Mouse (Mus musculus): Measurements from ENCODE around the gene Bahd1. TPM values are rescaled to one million over a fixed set of nuclear protein-coding genes. Genes with fewer than 3 reads are reported as not detected.
A peak's percentile ranks its signal among the peaks of the same experiment; 100 is the strongest.

Gene Bahd1
- polyA plus RNA-seq, 1 experiment from 2014 or later, result 6.7 TPM

GRCm38 (mm10) chr2:118916436-118916835, 16.3 kb downstream of the Bahd1 start:
- Histone ChIP-seq H3K27ac (replicated peaks) (no peak overlapping the region), H3K9me3 (no peaks in the 10 kb centered on the region), H3K36me3 (peaks cover 41% of the 10 kb centered on the region), H3K4me3 (no peak overlapping the region), H3K27me3 (no peaks in the 10 kb centered on the region), H3K9ac (replicated peaks) (no peak overlapping the region), H3K4me2 (replicated peaks) (no peak overlapping the region), H3K4me1 (peaks cover 28% of the 10 kb centered on the region)
- ATAC-seq (ENCODE audit: low FRiP score, low read depth), result no peak
- WGBS, result 93% methylated on average over 17 of the region's 17 CpGs

GRCm38 (mm10) chr2:118918543-118918942, 18.4 kb downstream of the Bahd1 start:
- H3K27me3 ChIP-seq, result no peaks in the 10 kb centered on the region
- peaks cover 16% of the 10 kb centered on the region for H3K4me1 ChIP-seq
- H3K9ac ChIP-seq (replicated peaks), result no peak overlapping the region
- H3K4me3 ChIP-seq, result no peak overlapping the region
- peaks cover 62% of the 10 kb centered on the region for H3K36me3 ChIP-seq
- H3K9me3 ChIP-seq, result no peaks in the 10 kb centered on the region
- no peak overlapping the region for H3K27ac ChIP-seq (replicated peaks)
- ATAC-seq (ENCODE audit: low FRiP score, low read depth), result no peak
- WGBS, result 48% methylated on average over 1 of the region's 1 CpGs
- H3K4me2 ChIP-seq (replicated peaks), result no peak overlapping the region

GRCm38 (mm10) chr2:118920428-118920827, 20.3 kb downstream of the Bahd1 start:
- peaks cover 67% of the 10 kb centered on the region for H3K36me3 ChIP-seq

GRCm38 (mm10) chr2:118925952-118926351, 25.8 kb downstream of the Bahd1 start:
- peak; percentile 63 for ATAC-seq (ENCODE audit: low FRiP score, low read depth)
- H3K27ac ChIP-seq (replicated peaks), result no peak overlapping the region
- peak overlapping the region; percentile 68 for H3K4me3 ChIP-seq
- peak overlapping the region; percentile 82 for H3K9ac ChIP-seq (replicated peaks)
- H3K9me3 ChIP-seq, result no peaks in the 10 kb centered on the region
- H3K4me1 ChIP-seq, result peaks cover 36% of the 10 kb centered on the region
- H3K27me3 ChIP-seq, result peaks cover 6% of the 10 kb centered on the region; the same call in 1 of the 2 replicates
- 1% methylated on average over 6 of the region's 6 CpGs for WGBS
- peak overlapping the region; percentile 94 for H3K4me2 ChIP-seq (replicated peaks)
- H3K36me3 ChIP-seq, result peaks cover 30% of the 10 kb centered on the region

More at GRCm38 (mm10) chr2:118920428-118920827, 20.3 kb downstream of the Bahd1 start:
- Histone ChIP-seq H3K27me3 (no peaks in the 10 kb centered on the region), H3K4me3 (no peak overlapping the region), H3K27ac (replicated peaks) (no peak overlapping the region), H3K4me1 (peaks cover under 1% of the 10 kb centered on the region; the same call in 1 of the 2 replicates), H3K9ac (replicated peaks) (no peak overlapping the region), H3K9me3 (no peaks in the 10 kb centered on the region), H3K4me2 (replicated peaks) (no peak overlapping the region)
- ATAC-seq (ENCODE audit: low FRiP score, low read depth), result no peak
- WGBS, result 76% methylated on average over 3 of the region's 3 CpGs

- H3K9me3 ChIP-seq, result no peaks in the 10 kb centered on the region
- H3K4me2 ChIP-seq (replicated peaks), result peak within 1 kb of the TSS; percentile 94
- peaks cover 38% of the 10 kb centered on the region for H3K4me1 ChIP-seq
- WGBS, result under 1% methylated on average over 37 of the region's 47 CpGs
- peaks cover 6% of the 10 kb centered on the region; the same call in 1 of the 2 replicates for H3K27me3 ChIP-seq
- H3K9ac ChIP-seq (replicated peaks), result peak within 1 kb of the TSS; percentile 82
- H3K36me3 ChIP-seq, result peaks cover 25% of the 10 kb centered on the region
- peak within 1 kb of the TSS; percentile 68 for H3K4me3 ChIP-seq
- H3K27ac ChIP-seq (replicated peaks), result no peak within 1 kb of the TSS
- ATAC-seq (ENCODE audit: low FRiP score, low read depth), result peak; percentile 89
These were observed 26.3 kb downstream of the Bahd1 start, which contains the start of gene Chst14 for GRCm38 (mm10) chr2:118926361-118926997. Chst14 (plus strand) TSS chr2:118926496.

GRCm38 (mm10) chr2:118926998-118927739, 27.0 kb downstream of the Bahd1 start:
- Histone ChIP-seq H3K36me3 (peaks cover 18% of the 10 kb centered on the region), H3K9ac (replicated peaks) (peak overlapping the region; percentile 82), H3K9me3 (no peaks in the 10 kb centered on the region), H3K4me1 (peaks cover 38% of the 10 kb centered on the region), H3K27ac (replicated peaks) (no peak overlapping the region), H3K27me3 (peaks cover 6% of the 10 kb centered on the region), H3K4me2 (replicated peaks) (peak overlapping the region; percentile 94), H3K4me3 (peak overlapping the region; percentile 68)
- WGBS, result 37% methylated on average over 31 of the region's 31 CpGs
- 0 out of 2 replicates have a peak, but pooled peaks have one; percentile 2 for ATAC-seq (ENCODE audit: low FRiP score, low read depth)

- Histone ChIP-seq H3K4me2 (replicated peaks) (no peak overlapping the region), H3K27me3 (no peaks in the 10 kb centered on the region), H3K9me3 (no peaks in the 10 kb centered on the region), H3K9ac (replicated peaks) (no peak overlapping the region), H3K4me3 (no peak overlapping the region), H3K27ac (replicated peaks) (no peak overlapping the region), H3K36me3 (no peaks in the 10 kb centered on the region), H3K4me1 (no peaks in the 10 kb centered on the region)
- ATAC-seq (ENCODE audit: low FRiP score, low read depth), result no peak
- 75% methylated on average over 5 of the region's 7 CpGs for WGBS
These were observed 41.2 kb downstream of the Bahd1 start for GRCm38 (mm10) chr2:118941341-118941740.

- Histone ChIP-seq H3K9ac (replicated peaks) (no peak overlapping the region), H3K4me3 (no peak overlapping the region), H3K4me2 (replicated peaks) (no peak overlapping the region), H3K4me1 (no peaks in the 10 kb centered on the region), H3K36me3 (no peaks in the 10 kb centered on the region), H3K27me3 (0 out of 2 replicates have a peak, but pooled peaks cover 6% of the 10 kb centered on the region), H3K27ac (replicated peaks) (no peak overlapping the region), H3K9me3 (no peaks in the 10 kb centered on the region)
- WGBS, result 85% methylated on average over 6 of the region's 6 CpGs
- ATAC-seq (ENCODE audit: low FRiP score, low read depth), result no peak
These were observed 43.1 kb downstream of the Bahd1 start for GRCm38 (mm10) chr2:118943232-118943631.

GRCm38 (mm10) chr2:118948818-118949217, 48.6 kb downstream of the Bahd1 start:
- Histone ChIP-seq H3K27ac (replicated peaks) (no peak overlapping the region), H3K9ac (replicated peaks) (no peak overlapping the region), H3K4me3 (no peak overlapping the region), H3K27me3 (0 out of 2 replicates have a peak, but pooled peaks cover 6% of the 10 kb centered on the region), H3K4me2 (replicated peaks) (no peak overlapping the region), H3K4me1 (no peaks in the 10 kb centered on the region), H3K9me3 (no peaks in the 10 kb centered on the region), H3K36me3 (no peaks in the 10 kb centered on the region)
- ATAC-seq (ENCODE audit: low FRiP score, low read depth), result no peak
- 81% methylated on average over 4 of the region's 4 CpGs for WGBS

GRCm38 (mm10) chr2:118949699-118950098, 49.5 kb downstream of the Bahd1 start:
- H3K4me1 ChIP-seq, result no peaks in the 10 kb centered on the region
- 80% methylated on average over 3 of the region's 3 CpGs for WGBS
- no peak for ATAC-seq (ENCODE audit: low FRiP score, low read depth)

GRCm38 (mm10) chr2:118956497-118956896, 56.3 kb downstream of the Bahd1 start:
- H3K9ac ChIP-seq (replicated peaks), result no peak overlapping the region
- H3K4me3 ChIP-seq, result no peak overlapping the region
- 75% methylated on average over 5 of the region's 5 CpGs for WGBS
- no peaks in the 10 kb centered on the region for H3K36me3 ChIP-seq
- H3K27ac ChIP-seq (replicated peaks), result no peak overlapping the region
- H3K9me3 ChIP-seq, result no peaks in the 10 kb centered on the region
- H3K4me1 ChIP-seq, result no peaks in the 10 kb centered on the region
- H3K27me3 ChIP-seq, result no peaks in the 10 kb centered on the region
- ATAC-seq (ENCODE audit: low FRiP score, low read depth), result no peak
- no peak overlapping the region for H3K4me2 ChIP-seq (replicated peaks)

More at GRCm38 (mm10) chr2:118949699-118950098, 49.5 kb downstream of the Bahd1 start:
- Histone ChIP-seq H3K4me3 (no peak overlapping the region), H3K4me2 (replicated peaks) (no peak overlapping the region), H3K9ac (replicated peaks) (no peak overlapping the region), H3K27me3 (0 out of 2 replicates have a peak, but pooled peaks cover 6% of the 10 kb centered on the region), H3K9me3 (no peaks in the 10 kb centered on the region), H3K36me3 (no peaks in the 10 kb centered on the region), H3K27ac (replicated peaks) (no peak overlapping the region)

- H3K9ac ChIP-seq (replicated peaks), result no peak overlapping the region
These were observed 59.5 kb downstream of the Bahd1 start for GRCm38 (mm10) chr2:118959644-118960043.

More at GRCm38 (mm10) chr2:118959644-118960043, 59.5 kb downstream of the Bahd1 start:
- no peaks in the 10 kb centered on the region for H3K9me3 ChIP-seq
- no peaks in the 10 kb centered on the region for H3K4me1 ChIP-seq
- H3K27ac ChIP-seq (replicated peaks), result no peak overlapping the region
- no peak overlapping the region for H3K4me2 ChIP-seq (replicated peaks)
- no peak overlapping the region for H3K4me3 ChIP-seq
- 35% methylated on average over 2 of the region's 2 CpGs for WGBS
- H3K36me3 ChIP-seq, result no peaks in the 10 kb centered on the region
- no peaks in the 10 kb centered on the region for H3K27me3 ChIP-seq
- ATAC-seq (ENCODE audit: low FRiP score, low read depth), result no peak
